Mouse (Mus musculus) gastrocnemius, postnatal 25 days (tissue): ENCODE data around the gene Btbd35f27. TPM values are rescaled to one million over a fixed set of nuclear protein-coding genes. Genes with fewer than 3 reads are reported as not detected.
"Not testable (repeated sequence)": the region's sequence is repeated elsewhere in the genome, so short reads cannot be mapped to it uniquely, and the experiment has no call there.

Experiments
- DNase-seq: peaks from one replicate; pipeline ENCODE4 v3.0.0; 2022
- long read RNA-seq, 2 experiments: library from polyadenylated mRNA; stranded (forward); transcript quantifications; one replicate each; pipeline ENCODE4 v2.0.0; 2021
- total RNA-seq, 2 experiments: library from RNA; stranded (reverse); gene quantifications; 1 replicate in 1 of 2; 2 replicates in 1 of 2; pipeline ENCODE4 v1.2.3; 2021

Gene Btbd35f27
- total RNA-seq, result not detected
- long read RNA-seq, experiment 1, result 0 reads
- long read RNA-seq, experiment 2, result 0 reads

- DNase-seq, result not testable (repeated sequence)
Observed at GRCm38 (mm10) chrX:4951835-4952234, at the start of gene Btbd35f27. Btbd35f27 (plus strand) TSS chrX:4952135.

Other genes with a start within 250 kb of the Btbd35f27 start
- gene Btbd35f4, start 151.6 kb upstream of the Btbd35f27 start, total RNA-seq, result not detected